Mouse (Mus musculus): ENCODE results near the gene Slc28a2. TPM values are rescaled to one million over a fixed set of nuclear protein-coding genes. Genes with fewer than 3 reads are reported as not detected.
A peak's percentile ranks its signal among the peaks of the same experiment; 100 is the strongest.
"Not testable (repeated sequence)": the region's sequence is repeated elsewhere in the genome, so short reads cannot be mapped to it uniquely, and the experiment has no call there.

Gene Slc28a2
- polyA plus RNA-seq, 1 experiment from 2014 or later, result 0.29 TPM

DNA sequence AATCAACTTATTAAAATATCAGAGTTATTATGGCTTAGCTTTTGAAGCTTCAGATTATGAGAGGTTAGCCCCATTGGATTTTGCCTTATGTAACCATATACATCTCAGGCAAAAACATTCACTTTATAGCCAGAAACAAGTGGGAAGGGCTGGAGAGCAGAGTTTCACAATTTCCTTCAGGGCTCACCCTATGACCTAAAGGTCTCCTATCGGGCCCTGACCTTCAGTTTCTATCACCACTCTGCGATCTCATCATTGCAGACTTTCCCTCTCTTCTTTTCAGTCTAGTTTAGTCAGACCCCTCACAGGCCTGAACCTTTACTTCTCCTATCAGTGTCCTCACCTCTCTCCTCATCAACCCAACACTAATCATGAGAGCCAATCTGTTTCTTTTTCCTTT is 18.7 kb upstream of the Slc28a2 start:
- ATAC-seq (ENCODE audit: low FRiP score, low read depth), result no peak
- H3K27me3 ChIP-seq, result no peaks in the 10 kb centered on the region
- H3K9me3 ChIP-seq, result no peaks in the 10 kb centered on the region
- no peaks in the 10 kb centered on the region for H3K4me1 ChIP-seq
- 82% methylated on average over 2 of the region's 2 CpGs for WGBS
- H3K9ac ChIP-seq, result no peak overlapping the region
- H3K27ac ChIP-seq, result no peak overlapping the region
- H3K4me3 ChIP-seq, result no peak overlapping the region
- no peaks in the 10 kb centered on the region for H3K36me3 ChIP-seq
- no peak overlapping the region for H3K4me2 ChIP-seq (replicated peaks)

- Histone ChIP-seq H3K4me1 (no peaks in the 10 kb centered on the region), H3K9ac (no peak overlapping the region), H3K4me3 (no peak overlapping the region), H3K4me2 (replicated peaks) (no peak overlapping the region), H3K36me3 (no peaks in the 10 kb centered on the region), H3K27ac (no peak overlapping the region), H3K9me3 (no peaks in the 10 kb centered on the region), H3K27me3 (no peaks in the 10 kb centered on the region)
- no peak for ATAC-seq (ENCODE audit: low FRiP score, low read depth)
- WGBS, result 77% methylated on average over 7 of the region's 7 CpGs
Measured at GRCm38 (mm10) chr2:122408928-122409327, 17.3 kb upstream of the Slc28a2 start.

- H3K4me3 ChIP-seq; H3K27me3 ChIP-seq; H3K4me2 ChIP-seq (replicated peaks); H3K27ac ChIP-seq; H3K36me3 ChIP-seq; ATAC-seq (ENCODE audit: low FRiP score, low read depth); H3K9me3 ChIP-seq; H3K9ac ChIP-seq; H3K4me1 ChIP-seq: not testable (repeated sequence)
- WGBS, result 83% methylated on average over 2 of the region's 2 CpGs
Measured at GRCm38 (mm10) chr2:122426645-122427044, 368 bp downstream of the Slc28a2 start.

DNA sequence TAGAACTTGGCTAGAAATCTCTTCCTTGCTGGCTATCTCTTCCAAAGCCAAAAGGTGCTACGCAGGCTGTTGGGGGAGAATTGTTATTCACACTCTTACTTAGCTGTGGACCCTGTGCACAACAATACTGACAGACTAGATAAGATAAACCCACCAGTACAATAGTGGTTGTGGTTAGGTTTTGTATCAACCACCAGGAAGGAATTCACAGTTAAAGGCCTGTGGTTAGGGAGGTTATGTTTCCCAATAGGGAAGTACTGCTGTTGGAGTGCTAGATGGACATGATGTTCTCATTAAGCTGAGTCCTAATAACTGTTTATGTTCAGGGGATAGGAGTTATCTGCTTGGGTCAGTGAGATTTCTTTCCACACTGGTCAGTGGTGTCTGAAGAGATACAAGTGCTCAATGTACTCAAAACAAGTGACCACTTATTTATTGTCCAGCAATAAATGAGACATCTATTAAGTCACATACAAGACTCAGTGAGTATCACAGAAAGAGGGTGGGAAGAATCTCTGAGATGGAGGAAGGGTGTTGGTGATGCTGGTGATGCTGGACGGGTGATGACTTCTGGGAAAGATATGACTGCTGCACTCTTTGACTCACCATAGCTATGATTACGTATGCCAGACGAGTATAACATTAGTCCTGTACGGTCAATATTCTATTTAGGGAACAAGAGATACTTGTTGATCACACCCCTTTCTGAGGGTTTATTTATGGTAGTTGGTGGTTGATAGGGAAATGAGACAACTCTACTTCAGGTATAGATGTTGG is 12.6 kb downstream of the Slc28a2 start:
- H3K9ac ChIP-seq; H3K27ac ChIP-seq; ATAC-seq (ENCODE audit: low FRiP score, low read depth); H3K27me3 ChIP-seq; H3K36me3 ChIP-seq; H3K9me3 ChIP-seq; H3K4me2 ChIP-seq (replicated peaks); H3K4me3 ChIP-seq; H3K4me1 ChIP-seq: not testable (repeated sequence)
- 88% methylated on average over 5 of the region's 5 CpGs for WGBS

GRCm38 (mm10) chr2:122440521-122440920 is 14.2 kb downstream of the Slc28a2 start:
- not testable (repeated sequence) for H3K36me3 ChIP-seq; H3K4me2 ChIP-seq (replicated peaks); H3K27ac ChIP-seq; H3K4me3 ChIP-seq; H3K9ac ChIP-seq; H3K4me1 ChIP-seq; H3K9me3 ChIP-seq; ATAC-seq (ENCODE audit: low FRiP score, low read depth); H3K27me3 ChIP-seq
- 49% methylated on average over 3 of the region's 3 CpGs for WGBS

- H3K9ac ChIP-seq, result no peak overlapping the region
- H3K4me1 ChIP-seq, result no peaks in the 10 kb centered on the region
- WGBS, result 85% methylated on average over 7 of the region's 7 CpGs
- H3K4me2 ChIP-seq (replicated peaks), result no peak overlapping the region
- no peaks in the 10 kb centered on the region for H3K36me3 ChIP-seq
- ATAC-seq (ENCODE audit: low FRiP score, low read depth), result no peak
- no peaks in the 10 kb centered on the region for H3K27me3 ChIP-seq
- H3K9me3 ChIP-seq, result no peaks in the 10 kb centered on the region
- no peak overlapping the region for H3K4me3 ChIP-seq
- no peak overlapping the region for H3K27ac ChIP-seq
Measured at GRCm38 (mm10) chr2:122441000-122441933, 15.0 kb downstream of the Slc28a2 start.

GRCm38 (mm10) chr2:122450351-122450750 is 24.1 kb downstream of the Slc28a2 start:
- no peak overlapping the region for H3K27ac ChIP-seq
- H3K4me3 ChIP-seq, result no peak overlapping the region
- no peak overlapping the region for H3K4me2 ChIP-seq (replicated peaks)
- no peaks in the 10 kb centered on the region for H3K36me3 ChIP-seq
- no peak overlapping the region for H3K9ac ChIP-seq
- no peaks in the 10 kb centered on the region for H3K9me3 ChIP-seq
- H3K27me3 ChIP-seq, result no peaks in the 10 kb centered on the region
- 86% methylated on average over 4 of the region's 4 CpGs for WGBS
- ATAC-seq (ENCODE audit: low FRiP score, low read depth), result no peak
- H3K4me1 ChIP-seq, result no peaks in the 10 kb centered on the region

GRCm38 (mm10) chr2:122452426-122452825 is 26.1 kb downstream of the Slc28a2 start:
- Histone ChIP-seq H3K27ac (no peak overlapping the region), H3K9ac (no peak overlapping the region), H3K4me1 (no peaks in the 10 kb centered on the region), H3K4me2 (replicated peaks) (no peak overlapping the region), H3K9me3 (no peaks in the 10 kb centered on the region), H3K4me3 (no peak overlapping the region), H3K27me3 (no peaks in the 10 kb centered on the region), H3K36me3 (no peaks in the 10 kb centered on the region)
- ATAC-seq (ENCODE audit: low FRiP score, low read depth), result no peak
- whole genome bisulfite sequencing, result 53% methylated on average over 2 of the region's 2 CpGs

DNA sequence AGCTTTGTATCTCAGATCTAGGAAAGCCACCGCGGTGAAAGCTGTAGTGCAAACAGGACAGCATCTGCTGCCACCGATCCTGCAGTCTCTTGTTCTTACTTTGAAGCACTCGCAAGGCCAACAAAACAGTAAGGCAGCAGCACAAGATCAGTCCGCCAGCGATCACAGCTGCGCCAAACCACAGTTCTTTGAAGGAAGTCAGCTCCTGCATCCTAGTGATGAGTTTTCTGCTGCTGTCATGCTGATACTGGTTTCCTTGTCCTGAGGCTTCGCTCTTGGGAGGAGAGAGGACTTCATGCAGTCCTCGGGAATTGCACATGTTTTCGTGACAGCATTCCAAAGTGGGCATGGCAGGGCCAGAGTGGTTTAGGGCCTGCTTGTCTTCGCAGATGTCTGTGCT is 40.6 kb downstream of the Slc28a2 start:
- peak overlapping the region; percentile 56 for H3K4me3 ChIP-seq
- no peak overlapping the region for H3K27ac ChIP-seq
- H3K9me3 ChIP-seq, result no peaks in the 10 kb centered on the region
- no peak for ATAC-seq (ENCODE audit: low FRiP score, low read depth)
- H3K36me3 ChIP-seq, result no peaks in the 10 kb centered on the region
- peaks cover 6% of the 10 kb centered on the region for H3K4me1 ChIP-seq
- H3K9ac ChIP-seq, result peak overlapping the region; percentile 67
- H3K4me2 ChIP-seq (replicated peaks), result peak overlapping the region; percentile 93
- H3K27me3 ChIP-seq, result no peaks in the 10 kb centered on the region
- 24% methylated on average over 11 of the region's 11 CpGs for WGBS

DNA sequence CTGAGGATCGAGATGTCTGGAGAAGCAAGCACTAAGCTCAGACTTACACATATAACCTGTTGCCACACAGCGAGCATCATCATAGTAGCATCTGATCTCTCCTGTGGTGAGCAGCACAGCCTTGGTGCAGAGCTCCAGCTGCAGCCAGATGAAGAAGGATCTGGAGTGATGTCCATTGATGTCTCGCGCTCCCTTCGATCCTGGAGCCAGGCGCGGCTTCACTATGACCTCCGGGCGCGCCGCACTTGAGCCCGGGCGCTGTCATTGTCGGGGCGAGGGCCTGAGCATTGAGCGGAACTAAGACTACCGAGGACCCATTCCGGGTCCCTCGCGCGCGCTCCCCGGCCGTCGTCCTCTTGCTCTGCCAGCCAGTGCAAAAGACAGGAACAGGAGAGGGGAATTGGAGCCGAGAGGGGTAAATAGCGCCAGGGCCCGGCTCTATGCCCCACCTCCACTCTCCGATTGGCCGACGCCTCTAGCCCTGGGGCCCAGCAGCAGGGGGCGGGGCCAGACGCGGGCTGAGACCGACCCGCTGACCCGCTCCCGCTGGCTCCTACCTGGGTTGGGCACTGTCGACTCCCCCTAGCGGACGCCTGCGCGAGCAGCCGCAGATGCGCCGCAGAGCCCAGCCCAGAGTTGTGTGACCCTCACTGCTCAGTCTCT is 41.2 kb downstream of the Slc28a2 start:
- H3K9ac ChIP-seq, result peak overlapping the region; percentile 67
- peak; percentile 100 for ATAC-seq (ENCODE audit: low FRiP score, low read depth)
- H3K36me3 ChIP-seq, result no peaks in the 10 kb centered on the region
- H3K27me3 ChIP-seq, result no peaks in the 10 kb centered on the region
- H3K27ac ChIP-seq, result no peak overlapping the region
- H3K4me1 ChIP-seq, result peaks cover 6% of the 10 kb centered on the region
- H3K4me2 ChIP-seq (replicated peaks), result peak overlapping the region; percentile 93
- H3K4me3 ChIP-seq, result peak overlapping the region; percentile 56
- H3K9me3 ChIP-seq, result no peaks in the 10 kb centered on the region
- 1% methylated on average over 46 of the region's 46 CpGs for WGBS

- 95% methylated on average over 3 of the region's 3 CpGs for WGBS
- H3K4me2 ChIP-seq (replicated peaks), result no peak overlapping the region
Measured at GRCm38 (mm10) chr2:122469221-122469620, 42.9 kb downstream of the Slc28a2 start.

GRCm38 (mm10) chr2:122476585-122476984 is 50.3 kb downstream of the Slc28a2 start:
- ATAC-seq (ENCODE audit: low FRiP score, low read depth), result no peak
- Histone ChIP-seq H3K9me3 (no peaks in the 10 kb centered on the region), H3K4me3 (no peak overlapping the region), H3K27me3 (no peaks in the 10 kb centered on the region), H3K4me1 (no peaks in the 10 kb centered on the region), H3K4me2 (replicated peaks) (no peak overlapping the region), H3K36me3 (no peaks in the 10 kb centered on the region), H3K9ac (no peak overlapping the region), H3K27ac (no peak overlapping the region)

More at GRCm38 (mm10) chr2:122469221-122469620, 42.9 kb downstream of the Slc28a2 start:
- Histone ChIP-seq H3K4me1 (peaks cover 6% of the 10 kb centered on the region), H3K9ac (no peak overlapping the region), H3K27me3 (no peaks in the 10 kb centered on the region), H3K9me3 (no peaks in the 10 kb centered on the region), H3K4me3 (no peak overlapping the region), H3K27ac (no peak overlapping the region), H3K36me3 (no peaks in the 10 kb centered on the region)
- ATAC-seq (ENCODE audit: low FRiP score, low read depth), result no peak

All from limb, embryonic 13.5 days (tissue).